Mouse (Mus musculus) erythroblast, embryonic 14.5 days (primary cell): Measurements from ENCODE around the gene Nop53.

ENCODE experiments used
- GATA1 ChIP-seq: IDR thresholded peaks from 2 replicates; pipeline ENCODE4 v1.6.1; 2012; ENCODE audit warnings: low read length, inconsistent platforms, mixed read lengths
- TAL1 ChIP-seq: IDR thresholded peaks from 3 replicates; pipeline ENCODE4 v1.6.1; 2012; ENCODE audit warnings: low read length, inconsistent platforms, mixed read lengths

DNA sequence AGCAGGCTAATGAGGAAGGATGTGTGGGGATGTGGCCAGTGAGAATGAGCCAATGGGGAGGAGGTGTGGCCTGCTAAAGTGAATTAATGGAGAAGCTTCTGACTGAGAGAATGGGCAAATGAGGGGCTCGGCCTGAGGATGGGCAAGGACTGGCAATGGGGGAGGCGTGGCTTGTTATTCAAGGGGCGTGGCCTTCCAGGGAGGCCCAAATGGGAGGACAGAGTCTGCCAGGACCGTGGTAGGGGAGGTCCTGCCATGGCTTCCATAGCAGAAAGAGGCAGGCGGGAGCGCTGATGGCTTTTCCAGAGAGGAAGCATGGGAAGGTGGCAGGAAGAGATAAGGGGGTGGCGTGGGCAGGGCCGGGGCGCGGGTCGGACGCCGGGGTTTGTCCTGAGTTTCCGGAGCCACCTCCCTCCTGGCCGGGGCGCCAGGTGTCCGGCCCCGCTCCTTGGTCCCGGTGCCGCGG is 9.1 kb upstream of the Nop53 start:
- no peak for TF ChIP-seq TAL1
- no peak for TF ChIP-seq GATA1
